Mouse (Mus musculus) gastrocnemius, postnatal 36 days (tissue): ENCODE results near the gene Srrt. TPM values are rescaled to one million over a fixed set of nuclear protein-coding genes. Genes with fewer than 3 reads are reported as not detected.
"Not testable (repeated sequence)": the region's sequence is repeated elsewhere in the genome, so short reads cannot be mapped to it uniquely, and the experiment has no call there.

ENCODE experiments used
- DNase-seq, 2 experiments: peaks; one replicate each; pipeline ENCODE4 v3.0.0; 2022
- intact Hi-C: fragments of 180-260 bp; cut with DNase I; formaldehyde crosslinking; loops from one replicate; pipeline ENCODE4 v1.15.1; 2025
- microRNA-seq, 2 experiments: library from miRNA; unstranded; fragments of <30 nt; microRNA quantifications; one replicate each; pipeline ENCODE4 v1.2.0; 2021
- total RNA-seq, 2 experiments: library from RNA; stranded (reverse); gene quantifications; 2 replicates each; pipeline ENCODE4 v1.2.3; 2021

The Srrt gene
- total RNA-seq, 2 experiments from 2014 or later, result 27.7 to 39.8 TPM

GRCm38 (mm10) chr5:137284411-137284810 lies 23.1 kb downstream of the Srrt start:
- DNase-seq, intact Hi-C loops: not testable (repeated sequence)

DNA sequence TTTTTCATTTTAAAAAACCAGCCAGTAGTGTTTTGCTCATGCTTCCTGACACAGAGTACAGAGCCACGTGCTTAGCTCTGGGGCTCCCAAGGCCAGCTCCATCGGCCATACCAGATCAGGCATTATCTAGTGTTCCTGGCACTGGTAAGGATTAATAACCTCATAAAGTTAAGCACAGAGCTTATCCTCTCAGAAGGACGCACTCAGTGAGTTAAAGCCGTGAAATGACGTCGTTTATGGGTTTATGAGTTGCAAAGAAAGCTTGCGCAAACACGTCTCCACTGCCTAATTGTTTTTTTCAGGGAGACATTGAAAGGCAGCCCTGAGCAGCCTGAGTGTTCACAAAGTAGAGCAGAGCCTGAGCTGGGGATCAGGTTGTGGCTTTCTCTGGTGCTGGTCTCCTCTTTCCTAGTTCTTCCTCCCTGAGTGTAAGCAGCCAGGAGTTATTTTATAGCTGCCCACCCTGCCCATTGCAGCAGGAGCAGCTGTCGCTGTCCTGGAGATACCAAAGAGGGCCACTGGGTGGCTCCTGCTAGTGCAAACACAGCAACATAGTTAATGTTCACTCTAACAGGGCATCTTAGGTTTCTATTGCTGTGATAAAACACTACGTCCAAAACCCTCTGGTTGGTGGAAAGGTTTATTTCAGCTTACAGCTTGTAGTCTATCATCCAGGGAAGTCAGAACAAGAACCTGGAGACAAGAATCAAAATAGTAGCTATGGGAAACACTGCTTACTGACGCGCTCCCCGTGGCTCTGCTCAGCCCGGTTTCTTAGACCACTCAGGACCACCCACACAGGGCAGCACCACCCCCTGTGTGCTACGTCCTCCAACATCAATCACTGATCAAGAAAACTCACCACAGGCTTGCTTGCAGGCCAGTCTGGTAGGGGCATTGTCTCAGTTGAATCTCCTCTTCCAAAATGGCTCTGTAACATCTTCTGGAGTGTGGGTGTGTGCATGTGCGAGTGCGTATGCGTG lies 29.8 kb downstream of the Srrt start:
- intact Hi-C loops, result no loop called here
- DNase-seq, result no peak

DNA sequence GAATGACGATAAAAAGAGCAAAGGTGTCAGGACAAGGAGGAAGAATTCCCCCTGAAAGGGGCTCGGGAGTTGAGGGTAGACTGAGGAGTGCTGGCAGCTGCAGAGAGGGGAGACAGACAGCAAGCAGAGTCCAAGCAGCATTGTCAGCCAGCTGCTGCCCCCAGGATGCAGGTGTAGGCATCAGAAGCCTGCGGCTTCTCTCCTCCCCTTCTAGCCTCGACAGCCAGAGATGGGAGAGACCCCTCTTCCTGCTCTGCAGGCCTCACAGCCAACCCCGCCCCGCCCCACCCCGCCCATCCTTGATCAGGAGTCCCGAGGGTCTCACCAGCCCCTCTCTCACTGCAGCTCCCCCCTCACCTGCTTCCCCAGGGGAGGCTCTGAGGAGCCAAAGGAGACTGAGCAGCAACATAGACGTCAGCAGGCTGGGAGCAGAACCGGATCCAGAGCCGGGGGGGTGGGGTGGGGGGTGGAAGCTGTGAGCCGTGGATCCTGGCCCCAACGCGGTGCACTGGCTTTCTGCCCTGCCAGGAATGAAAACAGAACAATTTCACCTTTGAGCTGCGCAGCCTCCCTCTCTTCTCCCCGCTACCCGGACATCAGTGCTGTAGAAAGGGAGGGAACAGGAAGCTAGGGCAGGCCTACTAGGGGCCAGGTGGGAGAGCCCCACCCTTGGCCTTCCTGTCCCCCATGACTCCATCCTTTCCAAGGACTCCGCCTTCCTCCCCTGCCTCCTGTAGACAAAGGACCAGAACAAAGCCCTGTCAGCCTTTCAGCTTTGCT lies 39.2 kb downstream of the Srrt start:
- no peak for DNase-seq
- intact Hi-C loops, result no loop called here

DNA sequence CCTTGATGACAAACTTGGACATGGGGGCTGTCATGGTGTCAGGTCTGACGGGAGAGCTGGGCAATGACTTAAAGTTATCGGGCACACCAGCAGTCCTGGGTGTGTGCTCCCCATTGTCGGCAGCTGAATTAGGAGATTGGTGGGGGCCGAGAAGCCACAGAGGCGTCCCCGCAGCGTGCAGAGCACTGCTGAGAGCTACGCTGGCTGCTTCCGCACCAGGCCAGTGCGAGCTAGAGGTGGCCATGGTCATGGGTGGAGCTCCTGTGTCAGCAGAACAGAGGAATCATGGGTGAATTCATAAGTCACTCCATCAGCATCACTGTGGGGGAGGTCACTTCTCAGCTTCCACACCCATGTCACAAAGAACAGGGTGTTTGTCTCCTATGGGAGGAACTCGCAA lies 42.7 kb downstream of the Srrt start:
- no peak for DNase-seq
- intact Hi-C loops, result no loop called here

- DNase-seq, result no peak
Measured at GRCm38 (mm10) chr5:137263897-137264720, 43.4 kb downstream of the Srrt start.

More at GRCm38 (mm10) chr5:137263897-137264720, 43.4 kb downstream of the Srrt start:
- intact Hi-C loops, result no loop called here

Small RNAs within 50 kb of the gene (microRNA-seq; reads per million reads assigned to microRNA genes)
- gene Mir7036 (0 reads per million in 2 experiments), gene Mir8116 (0 reads per million in 2 experiments)

Other genes with a start within 250 kb of the Srrt start
- gene Serpine1, start 235.4 kb downstream of the Srrt start, total RNA-seq, result 1 to 10 TPM; 2.8 to 7.5 TPM
- gene Trim56, start 191.5 kb downstream of the Srrt start, total RNA-seq, result 1 to 10 TPM; 7.0 to 8.0 TPM
- not detected for gene Muc3, start 158.4 kb downstream of the Srrt start, total RNA-seq
- under 1 TPM; 0.17 to 0.31 TPM for gene Muc3a, start 95.3 kb downstream of the Srrt start, total RNA-seq
- 10 to 100 TPM; 25.2 to 41.2 TPM for gene Ache, start 20.2 kb downstream of the Srrt start, total RNA-seq
- gene Ufsp1, start 13.0 kb downstream of the Srrt start, total RNA-seq, result 10 to 100 TPM; 17.6 to 25.1 TPM
- 1 to 10 TPM; 3.7 to 4.1 TPM for gene Trip6, start 6.7 kb upstream of the Srrt start, total RNA-seq
- gene Slc12a9, start 25.9 kb upstream of the Srrt start, total RNA-seq, result 1 to 10 TPM; 2.4 to 2.5 TPM
- gene Ephb4, start 42.4 kb upstream of the Srrt start, total RNA-seq, result 10 to 100 TPM; 12.1 to 13.4 TPM
- gene Zan, start 169.4 kb upstream of the Srrt start, total RNA-seq, result under 1 TPM; 0.02 to 0.03 TPM
- 1 to 10 TPM; 8.6 to 9.9 TPM for gene Pop7, start 194.8 kb upstream of the Srrt start, total RNA-seq
- 10 to 100 TPM; 17.4 to 23.4 TPM for gene Gigyf1, start 210.9 kb upstream of the Srrt start, total RNA-seq
- gene Epo, start 225.6 kb upstream of the Srrt start, total RNA-seq, result not detected
- 100 to 1,000 TPM; 107 to 129 TPM for gene Gnb2, start 225.8 kb upstream of the Srrt start, total RNA-seq
- gene Actl6b, start 245.8 kb upstream of the Srrt start, total RNA-seq, result not detected